Mouse (Mus musculus) WW6 (cell line): Measurements from ENCODE around the gene Rif1.
A peak's percentile ranks its signal among the peaks of the same experiment; 100 is the strongest.

Experiments
- DNase-seq: peaks from one replicate; pipeline ENCODE4 v3.0.0-alpha.2; 2013; ENCODE audit warnings: low read depth, low spot score

Rif1 gene

DNA sequence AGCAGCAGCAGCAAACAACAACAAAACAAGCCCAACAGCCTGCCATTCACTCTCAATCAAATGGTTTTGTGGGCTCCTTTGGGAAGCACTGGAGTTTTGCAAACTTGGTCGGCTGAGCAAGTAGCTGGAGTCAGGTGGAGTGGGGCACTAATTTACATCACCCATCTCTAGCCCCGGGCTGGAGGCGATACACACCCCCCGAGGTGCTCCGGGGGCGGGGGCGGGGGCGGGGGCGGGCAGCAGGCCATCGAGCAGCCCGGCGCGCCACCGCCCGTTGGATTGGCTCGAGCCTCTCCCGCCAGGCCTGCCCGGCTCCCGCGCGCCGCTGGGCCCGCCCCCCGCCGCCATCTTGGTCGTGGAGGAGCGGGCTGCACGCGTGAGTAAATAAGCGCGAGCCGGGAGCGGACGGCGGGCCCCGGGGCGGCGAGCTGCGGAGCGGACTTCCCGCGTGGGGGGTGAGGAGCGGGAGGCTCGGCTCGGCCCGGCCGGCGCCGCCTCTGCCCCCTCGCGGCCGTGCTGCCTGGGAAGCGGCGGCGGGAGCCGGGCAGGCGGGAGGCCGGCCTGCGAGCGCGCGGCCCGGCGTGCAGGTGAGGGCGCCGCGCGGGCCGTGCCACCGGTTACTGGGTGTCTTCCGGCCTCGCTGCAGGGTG, at the start of gene Rif1:
TSS of gene Rif1 (plus strand) at position 342 of the 650 bp plus-strand sequence.
- DNase-seq: peak; percentile 54

DNA sequence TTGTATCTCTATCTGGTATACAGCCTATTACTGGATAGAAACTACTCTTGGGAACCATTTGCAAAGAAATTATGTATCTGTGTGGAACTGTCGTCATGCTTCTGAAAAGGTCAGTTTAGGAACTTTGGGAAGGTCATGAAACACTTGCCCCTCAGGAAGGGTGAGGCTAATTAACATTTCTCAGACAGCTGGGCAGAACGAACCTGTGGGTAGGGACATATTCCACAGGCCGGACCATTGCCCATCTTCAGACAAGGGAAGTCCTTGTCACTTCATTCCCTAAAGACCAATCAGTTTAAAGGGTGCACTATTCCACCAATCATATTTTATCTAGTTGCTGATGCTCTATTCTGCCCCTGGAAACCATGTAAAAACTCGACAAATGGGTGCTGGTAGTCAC, 45.6 kb upstream of the Rif1 start:
- no peak for DNase-seq

- no peak for DNase-seq
Measured at GRCm38 (mm10) chr2:52029426-52029825, 43.2 kb upstream of the Rif1 start.

- DNase-seq: no peak
Measured at GRCm38 (mm10) chr2:52031491-52031890, 41.1 kb upstream of the Rif1 start.

DNA sequence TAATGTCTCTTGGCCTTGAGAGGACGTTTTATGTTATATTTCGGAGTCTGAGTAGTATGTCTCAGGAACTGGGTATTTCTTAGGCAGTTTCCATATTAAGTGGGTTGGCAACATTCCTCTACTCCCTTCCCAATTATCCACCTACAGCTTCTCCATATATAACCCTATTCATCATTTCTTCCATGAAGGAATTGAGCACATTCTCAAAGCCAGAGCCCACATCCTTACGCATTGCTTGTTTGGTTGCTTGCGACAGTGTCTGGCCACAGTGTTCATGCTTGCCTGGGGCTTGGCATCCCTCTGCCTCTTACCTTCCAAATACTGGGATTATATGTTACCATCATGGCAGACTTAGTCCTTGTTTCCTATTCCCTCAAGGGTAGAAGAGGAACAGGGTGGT, 38.0 kb upstream of the Rif1 start:
- DNase-seq: no peak

DNA sequence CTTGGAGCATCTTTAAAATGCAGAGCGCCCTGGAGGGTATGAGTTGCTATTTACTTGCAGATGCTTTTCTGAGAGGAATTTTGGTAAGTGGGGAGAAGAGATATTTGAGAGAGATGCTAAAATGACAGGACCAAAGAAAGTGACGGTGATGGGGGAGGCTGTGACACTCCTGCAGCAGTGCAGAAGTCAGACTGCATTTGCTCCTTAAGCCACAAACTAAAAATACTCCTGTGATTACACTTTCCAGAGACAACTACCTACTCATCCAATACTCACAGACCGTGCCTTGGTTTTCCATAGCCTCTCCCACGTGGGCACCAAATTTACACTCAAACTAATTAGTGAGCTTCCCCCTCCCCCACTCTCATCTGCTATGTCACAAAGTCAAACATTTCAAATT, 37.5 kb upstream of the Rif1 start:
- DNase-seq: no peak

GRCm38 (mm10) chr2:52036929-52037595, 35.6 kb upstream of the Rif1 start:
- DNase-seq: no peak

GRCm38 (mm10) chr2:52037882-52038281, 34.8 kb upstream of the Rif1 start, which contains the start of gene Tnfaip6:
Gene Tnfaip6 (plus strand): TSS chr2:52038009.
- no peak for DNase-seq

DNA sequence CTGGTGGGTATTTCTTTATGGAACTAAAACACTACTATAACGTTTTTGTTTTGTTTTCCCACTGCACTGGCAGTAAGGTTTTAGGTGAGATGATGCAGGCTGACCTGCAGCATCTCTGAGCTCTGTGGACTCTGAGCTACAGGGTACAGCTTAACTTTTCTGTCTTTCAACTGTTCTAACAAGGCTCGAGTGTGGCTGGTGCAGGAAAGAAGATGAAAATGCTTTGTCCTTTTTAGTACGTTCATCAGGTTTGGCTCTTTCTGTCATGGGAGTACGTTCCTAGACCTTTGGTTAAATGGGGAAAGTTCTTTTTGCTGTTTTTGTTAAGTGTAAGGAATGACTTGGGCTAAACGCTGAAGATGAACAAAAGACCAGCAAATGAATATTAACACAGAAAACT, 34.1 kb upstream of the Rif1 start:
- no peak for DNase-seq

DNA sequence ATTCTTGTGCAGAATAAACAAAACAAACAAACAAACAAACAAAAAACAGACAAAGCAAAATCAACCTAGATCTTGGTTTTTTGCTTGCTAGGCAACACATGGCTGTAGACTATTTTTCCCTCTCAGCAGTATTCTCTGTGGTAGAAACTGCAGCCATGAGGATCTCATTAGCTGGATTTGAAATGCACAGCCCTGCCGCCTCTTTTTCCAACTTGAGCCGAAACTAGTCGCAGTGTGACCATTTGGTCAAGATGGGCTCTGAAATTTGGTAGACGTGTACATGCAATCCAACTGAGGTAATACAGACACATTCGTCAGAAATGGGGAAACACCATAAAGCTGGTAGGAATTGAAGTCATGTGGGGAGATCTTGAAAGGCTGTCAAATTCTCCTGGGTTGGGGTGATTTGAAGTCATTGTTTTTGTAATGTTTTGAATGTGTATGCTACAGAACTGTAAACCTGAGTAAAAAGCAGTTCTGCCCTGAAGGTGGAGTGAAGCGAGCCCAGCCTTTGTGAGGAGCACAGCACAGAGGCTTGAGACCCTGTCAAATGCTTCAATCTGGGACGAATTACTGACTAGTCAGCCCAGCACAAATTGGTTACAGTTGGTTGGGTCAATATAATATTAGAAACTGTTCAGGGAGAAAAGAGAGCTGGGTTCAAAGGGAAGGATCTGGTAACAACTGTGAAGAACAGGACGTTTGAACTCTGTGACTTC, 33.4 kb upstream of the Rif1 start:
- DNase-seq: no peak

GRCm38 (mm10) chr2:52042132-52042531, 30.5 kb upstream of the Rif1 start:
- no peak for DNase-seq

DNA sequence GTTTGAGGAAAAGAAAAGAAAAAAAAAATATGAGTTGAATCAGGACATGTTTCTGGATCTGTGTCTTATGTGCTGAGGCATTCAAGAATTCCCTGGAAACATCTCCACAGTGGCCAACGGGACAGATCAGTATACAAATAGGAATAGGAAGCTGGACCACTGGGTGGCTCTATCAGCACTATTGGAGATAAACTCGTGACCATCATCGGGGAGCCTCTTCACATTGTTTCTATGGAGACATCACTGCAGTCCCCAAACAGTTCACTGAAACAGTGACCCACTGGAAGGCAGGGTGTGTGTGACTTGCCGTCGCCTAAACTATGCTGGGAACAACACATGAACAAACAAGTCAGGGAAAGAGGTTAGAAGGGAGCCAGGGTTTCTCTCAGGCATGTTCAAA, 29.9 kb upstream of the Rif1 start:
- DNase-seq: no peak

- no peak for DNase-seq
Measured at GRCm38 (mm10) chr2:52043485-52043884, 29.1 kb upstream of the Rif1 start.

- DNase-seq: no peak
Measured at GRCm38 (mm10) chr2:52046032-52046431, 26.6 kb upstream of the Rif1 start.

DNA sequence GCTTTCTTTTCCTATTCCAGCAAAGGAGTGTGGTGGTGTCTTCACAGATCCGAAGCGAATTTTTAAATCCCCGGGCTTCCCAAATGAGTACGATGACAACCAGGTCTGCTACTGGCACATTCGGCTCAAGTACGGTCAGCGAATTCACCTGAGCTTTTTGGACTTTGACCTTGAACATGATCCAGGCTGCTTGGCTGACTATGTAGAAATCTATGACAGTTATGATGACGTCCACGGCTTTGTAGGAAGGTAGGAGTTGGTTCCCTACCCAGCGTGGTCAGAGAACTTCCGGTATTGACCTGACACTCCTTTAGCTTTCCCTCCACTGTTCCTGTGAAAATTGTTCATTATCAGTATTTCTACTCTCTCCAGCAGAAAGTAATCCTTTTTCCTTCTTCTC, 21.8 kb upstream of the Rif1 start:
- no peak for DNase-seq

GRCm38 (mm10) chr2:52052335-52052734, 20.3 kb upstream of the Rif1 start:
- DNase-seq: no peak

DNA sequence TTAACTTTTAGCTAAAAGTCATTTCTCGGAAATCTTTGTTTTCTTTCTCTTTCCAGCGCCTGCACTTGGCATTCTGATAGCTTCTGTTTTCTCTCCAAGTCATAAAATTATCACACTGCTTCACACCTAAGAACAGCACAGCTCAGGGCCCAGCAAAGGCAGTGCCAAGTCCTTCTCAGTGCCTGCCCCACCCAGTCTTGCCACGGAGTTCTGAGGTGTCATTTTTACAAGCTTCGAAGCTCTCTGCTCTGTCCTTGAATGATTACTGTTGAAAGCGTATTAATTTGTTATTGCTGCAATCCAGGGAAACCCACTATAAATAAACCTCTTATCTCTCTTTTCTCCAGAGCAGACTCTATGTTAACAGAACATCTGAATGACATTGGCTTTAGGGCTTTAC, 19.1 kb upstream of the Rif1 start:
- no peak for DNase-seq

DNA sequence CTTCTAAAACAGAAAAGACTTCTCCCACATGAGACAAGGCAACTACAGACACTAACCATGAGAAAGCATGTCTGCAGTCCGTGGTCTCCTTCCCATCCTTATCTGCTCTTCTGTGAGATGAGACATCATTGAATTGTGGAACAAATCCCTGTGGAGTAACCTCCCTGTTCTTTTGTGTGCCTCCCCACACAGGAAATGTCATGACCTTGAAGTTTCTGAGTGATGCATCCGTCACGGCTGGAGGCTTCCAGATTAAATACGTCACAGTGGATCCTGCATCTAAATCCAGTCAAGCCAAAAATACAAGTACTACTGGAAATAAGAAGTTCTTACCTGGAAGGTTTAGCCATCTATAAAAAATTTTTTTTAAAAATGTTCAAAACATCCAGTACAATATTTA, 17.0 kb upstream of the Rif1 start:
- no peak for DNase-seq

GRCm38 (mm10) chr2:52057099-52057498, 15.5 kb upstream of the Rif1 start:
- DNase-seq: no peak

DNA sequence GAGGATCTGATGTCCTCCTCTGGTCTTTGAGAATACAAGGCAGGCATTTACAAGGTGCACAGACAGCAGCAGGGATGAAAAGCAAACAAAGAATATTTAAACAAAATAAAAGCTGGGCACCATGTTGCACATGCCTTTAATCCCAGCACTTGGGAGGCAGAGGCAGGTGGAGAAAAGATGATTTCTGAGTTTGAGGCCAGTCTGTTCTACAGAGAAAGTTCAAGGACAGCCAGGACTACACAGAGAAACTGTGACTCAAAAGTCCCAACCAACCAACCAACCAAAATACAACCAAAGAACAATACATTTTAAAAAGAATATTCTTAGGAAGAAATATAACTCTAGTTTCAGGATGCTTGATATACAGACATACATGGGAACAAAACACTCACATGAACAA, 15.0 kb upstream of the Rif1 start:
- DNase-seq: no peak

- DNase-seq: no peak
Measured at GRCm38 (mm10) chr2:52068641-52069040, 4.0 kb upstream of the Rif1 start.

DNA sequence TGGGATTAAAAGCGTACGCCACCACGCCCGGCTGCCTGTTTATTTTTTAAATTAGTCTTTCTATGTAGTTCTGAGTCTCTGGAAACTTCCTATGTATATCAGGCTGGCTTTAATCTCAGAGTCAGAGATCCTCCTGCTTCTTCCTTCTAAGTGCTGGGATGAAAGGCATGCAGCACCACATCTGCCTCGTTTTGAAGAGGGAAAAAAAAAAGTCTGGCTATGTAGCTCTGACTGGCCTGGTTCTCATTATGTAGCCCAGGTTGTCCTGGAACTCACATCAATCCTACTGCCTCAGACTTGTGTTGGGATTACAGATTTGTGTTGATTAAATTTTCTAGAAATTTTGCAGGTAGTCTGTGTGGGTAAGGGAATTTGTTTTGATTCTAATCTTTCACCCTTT, 1.8 kb upstream of the Rif1 start:
- DNase-seq: no peak
